Mouse (Mus musculus): ENCODE data around the gene Nsun2. TPM values are rescaled to one million over a fixed set of nuclear protein-coding genes. Genes with fewer than 3 reads are reported as not detected.
A peak's percentile ranks its signal among the peaks of the same experiment; 100 is the strongest.

Nsun2 gene
- total RNA-seq, 2 experiments from 2014 or later = 40.7 to 41.0 TPM

- DNase-seq = no peak
- intact Hi-C loops (cut with DNase I) = no loop called here
Observed at GRCm38 (mm10) chr13:69522161-69522791, 11.3 kb upstream of the Nsun2 start.

- DNase-seq = no peak
Observed at GRCm38 (mm10) chr13:69523444-69524157, 9.9 kb upstream of the Nsun2 start.

GRCm38 (mm10) chr13:69524158-69524530 lies 9.4 kb upstream of the Nsun2 start:
- intact Hi-C loops (cut with DNase I) = no loop called here
- DNase-seq = no peak

More at GRCm38 (mm10) chr13:69523444-69524157, 9.9 kb upstream of the Nsun2 start:
- intact Hi-C loops (cut with DNase I) = no loop called here

GRCm38 (mm10) chr13:69525867-69526266 lies 7.7 kb upstream of the Nsun2 start:
- DNase-seq = no peak
- intact Hi-C loops (cut with DNase I) = no loop called here

- DNase-seq = no peak
- intact Hi-C loops (cut with DNase I) = no loop called here
Observed at GRCm38 (mm10) chr13:69528531-69528930, 5.0 kb upstream of the Nsun2 start.

- DNase-seq = no peak
- intact Hi-C loops (cut with DNase I) = no loop called here
Observed at GRCm38 (mm10) chr13:69530156-69530555, 3.4 kb upstream of the Nsun2 start.

GRCm38 (mm10) chr13:69530951-69531350 lies 2.6 kb upstream of the Nsun2 start:
- intact Hi-C loops (cut with DNase I) = no loop called here

GRCm38 (mm10) chr13:69531431-69531830 lies 2.1 kb upstream of the Nsun2 start:
- DNase-seq = no peak
- intact Hi-C loops (cut with DNase I) = no loop called here

More at GRCm38 (mm10) chr13:69530951-69531350, 2.6 kb upstream of the Nsun2 start:
- DNase-seq = no peak

GRCm38 (mm10) chr13:69532101-69532892 lies 1.2 kb upstream of the Nsun2 start:
- DNase-seq = no peak
- intact Hi-C loops (cut with DNase I) = no loop called here

GRCm38 (mm10) chr13:69532893-69533404 lies 597 bp upstream of the Nsun2 start:
- intact Hi-C loops (cut with DNase I) = no loop called here
- DNase-seq = no peak

- intact Hi-C loops (cut with DNase I) = no loop called here
Observed at GRCm38 (mm10) chr13:69534334-69534653, 748 bp downstream of the Nsun2 start, which contains the start of gene Tent4a. Gene Tent4a, minus strand, starts transcription at chr13:69534617.

GRCm38 (mm10) chr13:69534654-69535551 lies 1.4 kb downstream of the Nsun2 start:
- DNase-seq = peak; percentile 95 to 98
- intact Hi-C loops (cut with DNase I) = loop anchor here (5.0 kb wide), 2 partner anchors 77 to 533 kb away; partner anchors contain the start of gene Srd5a1

More at GRCm38 (mm10) chr13:69534334-69534653, 748 bp downstream of the Nsun2 start, which contains the start of gene Tent4a:
- no peak for DNase-seq

GRCm38 (mm10) chr13:69536021-69536420 lies 2.5 kb downstream of the Nsun2 start:
- intact Hi-C loops (cut with DNase I) = loop anchor here (5.0 kb wide), 2 partner anchors 76 to 534 kb away; partner anchors contain the start of gene Srd5a1
- DNase-seq = no peak

- intact Hi-C loops (cut with DNase I) = loop anchor here (5.0 kb wide), 2 partner anchors 75 to 535 kb away; partner anchors contain the start of gene Srd5a1
- DNase-seq = no peak
Observed at GRCm38 (mm10) chr13:69537366-69537765, 3.8 kb downstream of the Nsun2 start.

- intact Hi-C loops (cut with DNase I) = loop anchor here (5.0 kb wide), 2 partner anchors 74 to 536 kb away; partner anchors contain the start of gene Srd5a1
- no peak for DNase-seq
Observed at GRCm38 (mm10) chr13:69538327-69538726, 4.8 kb downstream of the Nsun2 start.

- intact Hi-C loops (cut with DNase I) = no loop called here
- peak in 1 of 2 experiments; percentile 44 for DNase-seq
Observed at GRCm38 (mm10) chr13:69541209-69541608, 7.7 kb downstream of the Nsun2 start.

- intact Hi-C loops (cut with DNase I) = no loop called here
Observed at GRCm38 (mm10) chr13:69541776-69542175, 8.2 kb downstream of the Nsun2 start.

GRCm38 (mm10) chr13:69542571-69543352 lies 9.2 kb downstream of the Nsun2 start:
- intact Hi-C loops (cut with DNase I) = no loop called here
- DNase-seq = peak in 1 of 2 experiments; percentile 59

More at GRCm38 (mm10) chr13:69541776-69542175, 8.2 kb downstream of the Nsun2 start:
- no peak for DNase-seq

- no peak for DNase-seq
- intact Hi-C loops (cut with DNase I) = no loop called here
Observed at GRCm38 (mm10) chr13:69543595-69543994, 10.0 kb downstream of the Nsun2 start.

Measured in gastrocnemius, postnatal 36 days (tissue).